Mouse (Mus musculus): ENCODE results near the gene Rpl38. TPM values are rescaled to one million over a fixed set of nuclear protein-coding genes. Genes with fewer than 3 reads are reported as not detected.
A peak's percentile ranks its signal among the peaks of the same experiment; 100 is the strongest.

The Rpl38 gene
- polyA plus RNA-seq, 1 experiment from 2014 or later = 977 TPM

GRCm38 (mm10) chr11:114636727-114637505 is 31.4 kb upstream of the Rpl38 start:
- Histone ChIP-seq H3K36me3 (ENCODE audit: control insufficient read depth, insufficient read depth, low read length) (no peaks in the 10 kb centered on the region), H3K4me2 (no peak overlapping the region; the same call in 1 of the 2 replicates), H3K4me3 (ENCODE audit: low read depth, low read length) (no peak overlapping the region), H3K27ac (ENCODE audit: low read depth, low read length) (no peak overlapping the region), H3K27me3 (ENCODE audit: control insufficient read depth, insufficient read depth, low read length) (peaks cover 14% of the 10 kb centered on the region), H3K9me3 (ENCODE audit: control insufficient read depth, low read length) (no peaks in the 10 kb centered on the region), H3K4me1 (ENCODE audit: control insufficient read depth, insufficient read depth, low read length) (peaks cover 15% of the 10 kb centered on the region), H3K9ac (ENCODE audit: low read length) (no peak overlapping the region)
- ATAC-seq (ENCODE audit: low FRiP score) (no peak), DNase-seq (ENCODE audit: low spot score, missing footprints) (no peak)
- WGBS = 60% methylated on average over 34 of the region's 35 CpGs

- H3K36me3 ChIP-seq (ENCODE audit: control insufficient read depth, insufficient read depth, low read length) = no peaks in the 10 kb centered on the region
- 66% methylated on average over 10 of the region's 10 CpGs for WGBS
- peaks cover 14% of the 10 kb centered on the region for H3K27me3 ChIP-seq (ENCODE audit: control insufficient read depth, insufficient read depth, low read length)
- no peak overlapping the region for H3K4me2 ChIP-seq
- H3K27ac ChIP-seq (ENCODE audit: low read depth, low read length) = no peak overlapping the region
- ATAC-seq (ENCODE audit: low FRiP score) (no peak), DNase-seq (ENCODE audit: low spot score, missing footprints) (peak; percentile 84)
- H3K9ac ChIP-seq (ENCODE audit: low read length) = no peak overlapping the region
- no peaks in the 10 kb centered on the region for H3K9me3 ChIP-seq (ENCODE audit: control insufficient read depth, low read length)
- no peak overlapping the region for H3K4me3 ChIP-seq (ENCODE audit: low read depth, low read length)
- peaks cover 15% of the 10 kb centered on the region for H3K4me1 ChIP-seq (ENCODE audit: control insufficient read depth, insufficient read depth, low read length)
Measured at GRCm38 (mm10) chr11:114638647-114639290, 29.6 kb upstream of the Rpl38 start.

- H3K27ac ChIP-seq (ENCODE audit: low read depth, low read length) = no peak overlapping the region
- peak; percentile 90 for DNase-seq (ENCODE audit: low spot score, missing footprints)
- H3K9me3 ChIP-seq (ENCODE audit: control insufficient read depth, low read length) = no peaks in the 10 kb centered on the region
- H3K4me1 ChIP-seq (ENCODE audit: control insufficient read depth, insufficient read depth, low read length) = peaks cover 15% of the 10 kb centered on the region
- H3K27me3 ChIP-seq (ENCODE audit: control insufficient read depth, insufficient read depth, low read length) = peaks cover 14% of the 10 kb centered on the region
- H3K9ac ChIP-seq (ENCODE audit: low read length) = no peak overlapping the region
- no peak for ATAC-seq (ENCODE audit: low FRiP score)
- WGBS = 3% methylated on average over 19 of the region's 19 CpGs
- no peak overlapping the region for H3K4me3 ChIP-seq (ENCODE audit: low read depth, low read length)
- peak overlapping the region; percentile 33 for H3K4me2 ChIP-seq
- no peaks in the 10 kb centered on the region for H3K36me3 ChIP-seq (ENCODE audit: control insufficient read depth, insufficient read depth, low read length)
Measured at GRCm38 (mm10) chr11:114639681-114640103, 28.6 kb upstream of the Rpl38 start.

GRCm38 (mm10) chr11:114640658-114641057 is 27.7 kb upstream of the Rpl38 start:
- no peak overlapping the region for H3K4me2 ChIP-seq
- 40% methylated on average over 6 of the region's 6 CpGs for WGBS
- no peak for ATAC-seq (ENCODE audit: low FRiP score)
- no peak overlapping the region for H3K27ac ChIP-seq (ENCODE audit: low read depth, low read length)
- no peak for DNase-seq (ENCODE audit: low spot score, missing footprints)
- H3K9ac ChIP-seq (ENCODE audit: low read length) = no peak overlapping the region
- H3K9me3 ChIP-seq (ENCODE audit: control insufficient read depth, low read length) = no peaks in the 10 kb centered on the region
- H3K27me3 ChIP-seq (ENCODE audit: control insufficient read depth, insufficient read depth, low read length) = peaks cover 14% of the 10 kb centered on the region
- H3K36me3 ChIP-seq (ENCODE audit: control insufficient read depth, insufficient read depth, low read length) = no peaks in the 10 kb centered on the region
- peaks cover 15% of the 10 kb centered on the region for H3K4me1 ChIP-seq (ENCODE audit: control insufficient read depth, insufficient read depth, low read length)
- H3K4me3 ChIP-seq (ENCODE audit: low read depth, low read length) = no peak overlapping the region

GRCm38 (mm10) chr11:114641136-114641535 is 27.2 kb upstream of the Rpl38 start:
- Histone ChIP-seq H3K9me3 (ENCODE audit: control insufficient read depth, low read length) (no peaks in the 10 kb centered on the region), H3K27ac (ENCODE audit: low read depth, low read length) (no peak overlapping the region), H3K4me2 (no peak overlapping the region), H3K36me3 (ENCODE audit: control insufficient read depth, insufficient read depth, low read length) (no peaks in the 10 kb centered on the region), H3K4me3 (ENCODE audit: low read depth, low read length) (no peak overlapping the region), H3K9ac (ENCODE audit: low read length) (no peak overlapping the region), H3K4me1 (ENCODE audit: control insufficient read depth, insufficient read depth, low read length) (peaks cover 15% of the 10 kb centered on the region), H3K27me3 (ENCODE audit: control insufficient read depth, insufficient read depth, low read length) (peaks cover 14% of the 10 kb centered on the region)
- 95% methylated on average over 8 of the region's 8 CpGs for WGBS
- DNase-seq (ENCODE audit: low spot score, missing footprints) (no peak), ATAC-seq (ENCODE audit: low FRiP score) (no peak)

GRCm38 (mm10) chr11:114642184-114642583 is 26.1 kb upstream of the Rpl38 start:
- DNase-seq (ENCODE audit: low spot score, missing footprints) (peak; percentile 92), ATAC-seq (ENCODE audit: low FRiP score) (peak; percentile 81)
- no peak overlapping the region for H3K27ac ChIP-seq (ENCODE audit: low read depth, low read length)

GRCm38 (mm10) chr11:114642926-114643325 is 25.4 kb upstream of the Rpl38 start:
- DNase-seq (ENCODE audit: low spot score, missing footprints) = no peak
- no peak overlapping the region for H3K27ac ChIP-seq (ENCODE audit: low read depth, low read length)
- no peak for ATAC-seq (ENCODE audit: low FRiP score)
- no peaks in the 10 kb centered on the region for H3K36me3 ChIP-seq (ENCODE audit: control insufficient read depth, insufficient read depth, low read length)
- H3K4me3 ChIP-seq (ENCODE audit: low read depth, low read length) = no peak overlapping the region
- whole genome bisulfite sequencing = 78% methylated on average over 11 of the region's 11 CpGs
- H3K27me3 ChIP-seq (ENCODE audit: control insufficient read depth, insufficient read depth, low read length) = peaks cover 12% of the 10 kb centered on the region
- no peaks in the 10 kb centered on the region for H3K9me3 ChIP-seq (ENCODE audit: control insufficient read depth, low read length)
- H3K4me1 ChIP-seq (ENCODE audit: control insufficient read depth, insufficient read depth, low read length) = peaks cover 10% of the 10 kb centered on the region
- H3K4me2 ChIP-seq = no peak overlapping the region
- H3K9ac ChIP-seq (ENCODE audit: low read length) = no peak overlapping the region

More at GRCm38 (mm10) chr11:114642184-114642583, 26.1 kb upstream of the Rpl38 start:
- no peak overlapping the region for H3K4me2 ChIP-seq
- H3K36me3 ChIP-seq (ENCODE audit: control insufficient read depth, insufficient read depth, low read length) = no peaks in the 10 kb centered on the region
- no peak overlapping the region for H3K4me3 ChIP-seq (ENCODE audit: low read depth, low read length)
- peaks cover 10% of the 10 kb centered on the region for H3K4me1 ChIP-seq (ENCODE audit: control insufficient read depth, insufficient read depth, low read length)
- WGBS = 46% methylated on average over 12 of the region's 12 CpGs
- peaks cover 14% of the 10 kb centered on the region for H3K27me3 ChIP-seq (ENCODE audit: control insufficient read depth, insufficient read depth, low read length)
- peak overlapping the region; percentile 20; the same call in 1 of the 2 replicates for H3K9ac ChIP-seq (ENCODE audit: low read length)
- no peaks in the 10 kb centered on the region for H3K9me3 ChIP-seq (ENCODE audit: control insufficient read depth, low read length)

- ATAC-seq (ENCODE audit: low FRiP score) = no peak
- no peaks in the 10 kb centered on the region for H3K36me3 ChIP-seq (ENCODE audit: control insufficient read depth, insufficient read depth, low read length)
- H3K4me3 ChIP-seq (ENCODE audit: low read depth, low read length) = no peak overlapping the region
- no peak overlapping the region for H3K9ac ChIP-seq (ENCODE audit: low read length)
- H3K27me3 ChIP-seq (ENCODE audit: control insufficient read depth, insufficient read depth, low read length) = peaks cover 10% of the 10 kb centered on the region
- no peak overlapping the region for H3K27ac ChIP-seq (ENCODE audit: low read depth, low read length)
- peaks cover 10% of the 10 kb centered on the region for H3K4me1 ChIP-seq (ENCODE audit: control insufficient read depth, insufficient read depth, low read length)
- no peaks in the 10 kb centered on the region for H3K9me3 ChIP-seq (ENCODE audit: control insufficient read depth, low read length)
- WGBS = 52% methylated on average over 2 of the region's 2 CpGs
- no peak for DNase-seq (ENCODE audit: low spot score, missing footprints)
- H3K4me2 ChIP-seq = no peak overlapping the region
Measured at GRCm38 (mm10) chr11:114644122-114644521, 24.2 kb upstream of the Rpl38 start.

GRCm38 (mm10) chr11:114649510-114649909 is 18.8 kb upstream of the Rpl38 start:
- Histone ChIP-seq H3K9me3 (ENCODE audit: control insufficient read depth, low read length) (no peaks in the 10 kb centered on the region), H3K36me3 (ENCODE audit: control insufficient read depth, insufficient read depth, low read length) (no peaks in the 10 kb centered on the region), H3K27me3 (ENCODE audit: control insufficient read depth, insufficient read depth, low read length) (no peaks in the 10 kb centered on the region), H3K4me3 (ENCODE audit: low read depth, low read length) (no peak overlapping the region), H3K4me1 (ENCODE audit: control insufficient read depth, insufficient read depth, low read length) (no peaks in the 10 kb centered on the region), H3K4me2 (no peak overlapping the region), H3K9ac (ENCODE audit: low read length) (no peak overlapping the region), H3K27ac (ENCODE audit: low read depth, low read length) (no peak overlapping the region)
- ATAC-seq (ENCODE audit: low FRiP score) (no peak), DNase-seq (ENCODE audit: low spot score, missing footprints) (no peak)
- 58% methylated on average over 4 of the region's 4 CpGs for WGBS

Measured in midbrain, embryonic 11.5 days (tissue).